Mouse (Mus musculus) hindbrain, embryonic 11.5 days (tissue): ENCODE results near the gene Mast1. TPM values are rescaled to one million over a fixed set of nuclear protein-coding genes. Genes with fewer than 3 reads are reported as not detected.

Source experiments
- ATAC-seq: fragments of 200-750 bp; cut with Nextera tagmentation; 2 replicates; pipeline ENCODE4 v1.8.0; 2017; ENCODE audit warnings: mild to moderate bottlenecking, moderate TSS enrichment, moderate library complexity; ENCODE audit not compliant: low FRiP score
- DNase-seq: peaks from one replicate; pipeline ENCODE4 v3.0.0-alpha.2; 2015; ENCODE audit warnings: low spot score
- H3K27ac ChIP-seq: fragments of 300-500 bp; sonication (generic); 2 replicates; pipeline ENCODE4 v1.5.1; 2014; ENCODE audit warnings: mild to moderate bottlenecking, low read depth, low read length
- H3K27me3 ChIP-seq: fragments of 300-500 bp; sonication (generic); 2 replicates; pipeline ENCODE4 v1.6.1; 2014; ENCODE audit warnings: mild to moderate bottlenecking, low read length, moderate library complexity, mixed read lengths; ENCODE audit not compliant: control insufficient read depth, insufficient read depth
- H3K36me3 ChIP-seq: fragments of 300-500 bp; sonication (generic); 2 replicates; pipeline ENCODE4 v1.6.1; 2014; ENCODE audit warnings: mild to moderate bottlenecking, low read length, moderate library complexity, mixed read lengths; ENCODE audit not compliant: control insufficient read depth, insufficient read depth
- H3K4me1 ChIP-seq: fragments of 300-500 bp; sonication (generic); replicated peaks from 2 replicates; pipeline ENCODE4 v1.6.1; 2014; ENCODE audit warnings: low read length, mixed read lengths; ENCODE audit not compliant: control insufficient read depth, insufficient read depth
- H3K4me2 ChIP-seq: fragments of 300-500 bp; sonication (generic); replicated peaks from 2 replicates; pipeline ENCODE4 v1.6.1; 2014; ENCODE audit warnings: mild to moderate bottlenecking, low read depth, low read length
- H3K4me3 ChIP-seq: fragments of 300-500 bp; sonication (generic); 2 replicates; pipeline ENCODE4 v1.5.1; 2014; ENCODE audit warnings: low read depth, low read length
- H3K9ac ChIP-seq: fragments of 300-500 bp; sonication (generic); 2 replicates; pipeline ENCODE4 v1.6.1; 2014; ENCODE audit warnings: low read depth, low read length
- H3K9me3 ChIP-seq: fragments of 300-500 bp; sonication (generic); 2 replicates; pipeline ENCODE4 v1.6.1; 2016; ENCODE audit warnings: low read length; ENCODE audit not compliant: control insufficient read depth
- WGBS: fragments of 180-500 bp; shearing (Covaris S2); extraction: QIAGEN DNeasy Blood & Tissue Kit; methylation state at CpG from one replicate; pipeline ENCODE4 v1.1.7; 2014; 5-methylcytosine and 5-hydroxymethylcytosine counted together
- polyA plus RNA-seq: library from polyadenylated mRNA; unstranded; fragments of >200 nt; fragmentation: Nextera tagmentation; extraction: Ambion mirVana; gene quantifications from 2 replicates; pipeline ENCODE4 v1.2.1, GENCODE M21; 2014

The Mast1 gene
- polyA plus RNA-seq, 1 experiment from 2014 or later: 11.4 TPM

GRCm38 (mm10) chr8:84936041-84936961 is 858 bp downstream of the Mast1 start:
- DNase-seq: peak; percentile 28
- Histone ChIP-seq H3K27me3 (peaks cover 36% of the 10 kb centered on the region), H3K4me2 (peak overlapping the region; percentile 90), H3K36me3 (no peaks in the 10 kb centered on the region), H3K9me3 (no peaks in the 10 kb centered on the region), H3K27ac (peak overlapping the region; percentile 87), H3K4me3 (peak overlapping the region; percentile 63), H3K9ac (peak overlapping the region; percentile 79), H3K4me1 (peaks cover 14% of the 10 kb centered on the region)
- ATAC-seq: peak; percentile 46; the same call in 1 of the 2 replicates
- 21% methylated on average over 21 of the region's 23 CpGs for WGBS

- H3K4me2 ChIP-seq: peak overlapping the region; percentile 90
- no peak overlapping the region; the same call in none of the 2 replicates for H3K9ac ChIP-seq
- DNase-seq (peak; percentile 50), ATAC-seq (peak; percentile 7)
- peaks cover 14% of the 10 kb centered on the region for H3K4me1 ChIP-seq
- 4% methylated on average over 14 of the region's 14 CpGs for WGBS
- peak overlapping the region; percentile 63 for H3K4me3 ChIP-seq
- H3K36me3 ChIP-seq: no peaks in the 10 kb centered on the region
- 0 out of 2 replicates have a peak overlapping the region, but pooled peaks have one; percentile 20 for H3K27ac ChIP-seq
- H3K9me3 ChIP-seq: no peaks in the 10 kb centered on the region
- peaks cover 37% of the 10 kb centered on the region for H3K27me3 ChIP-seq
These were observed 1.7 kb downstream of the Mast1 start for GRCm38 (mm10) chr8:84935489-84935888.

GRCm38 (mm10) chr8:84934860-84935259 is 2.3 kb downstream of the Mast1 start:
- Histone ChIP-seq H3K4me1 (peaks cover 14% of the 10 kb centered on the region), H3K4me2 (peak overlapping the region; percentile 90), H3K36me3 (no peaks in the 10 kb centered on the region), H3K4me3 (peak overlapping the region; percentile 63; the same call in 1 of the 2 replicates), H3K27me3 (peaks cover 43% of the 10 kb centered on the region), H3K27ac (no peak overlapping the region), H3K9me3 (no peaks in the 10 kb centered on the region), H3K9ac (no peak overlapping the region; the same call in 1 of the 2 replicates)
- ATAC-seq: peak; percentile 74
- 1% methylated on average over 15 of the region's 15 CpGs for WGBS
- peak; percentile 89 for DNase-seq

- Histone ChIP-seq H3K9ac (no peak overlapping the region), H3K4me3 (no peak overlapping the region), H3K27ac (no peak overlapping the region), H3K4me1 (peaks cover 14% of the 10 kb centered on the region), H3K9me3 (no peaks in the 10 kb centered on the region), H3K36me3 (no peaks in the 10 kb centered on the region), H3K4me2 (no peak overlapping the region), H3K27me3 (peaks cover 48% of the 10 kb centered on the region)
- WGBS: 81% methylated on average over 16 of the region's 16 CpGs
- ATAC-seq (no peak), DNase-seq (no peak)
These were observed 3.2 kb downstream of the Mast1 start for GRCm38 (mm10) chr8:84933767-84934559.

GRCm38 (mm10) chr8:84930582-84930981 is 6.6 kb downstream of the Mast1 start:
- peaks cover 9% of the 10 kb centered on the region for H3K4me1 ChIP-seq
- H3K4me3 ChIP-seq: no peak overlapping the region
- no peak overlapping the region for H3K4me2 ChIP-seq
- H3K27me3 ChIP-seq: peaks cover 32% of the 10 kb centered on the region
- no peaks in the 10 kb centered on the region for H3K9me3 ChIP-seq
- H3K36me3 ChIP-seq: no peaks in the 10 kb centered on the region
- WGBS: 83% methylated on average over 13 of the region's 13 CpGs
- no peak overlapping the region for H3K9ac ChIP-seq
- no peak overlapping the region for H3K27ac ChIP-seq
- ATAC-seq (no peak), DNase-seq (no peak)

GRCm38 (mm10) chr8:84928456-84929306 is 8.5 kb downstream of the Mast1 start:
- Histone ChIP-seq H3K27me3 (peaks cover 21% of the 10 kb centered on the region), H3K27ac (no peak overlapping the region), H3K9ac (no peak overlapping the region), H3K4me3 (peak overlapping the region; percentile 26), H3K4me1 (no peaks in the 10 kb centered on the region), H3K4me2 (peak overlapping the region; percentile 53), H3K36me3 (no peaks in the 10 kb centered on the region), H3K9me3 (no peaks in the 10 kb centered on the region)
- ATAC-seq (peak; percentile 86), DNase-seq (peak; percentile 89)
- 2% methylated on average over 45 of the region's 52 CpGs for WGBS

- Histone ChIP-seq H3K36me3 (no peaks in the 10 kb centered on the region), H3K27ac (no peak overlapping the region), H3K4me1 (no peaks in the 10 kb centered on the region), H3K9me3 (no peaks in the 10 kb centered on the region), H3K9ac (no peak overlapping the region), H3K4me2 (no peak overlapping the region), H3K27me3 (peaks cover 21% of the 10 kb centered on the region), H3K4me3 (no peak overlapping the region)
- no peak for DNase-seq
- no peak for ATAC-seq
- WGBS: 93% methylated on average over 1 of the region's 1 CpGs
These were observed 9.6 kb downstream of the Mast1 start for GRCm38 (mm10) chr8:84927513-84927912.

- peaks cover 15% of the 10 kb centered on the region for H3K27me3 ChIP-seq
- no peaks in the 10 kb centered on the region for H3K9me3 ChIP-seq
- H3K4me3 ChIP-seq: no peak overlapping the region
- DNase-seq (no peak), ATAC-seq (no peak)
- 73% methylated on average over 7 of the region's 7 CpGs for WGBS
- H3K4me2 ChIP-seq: no peak overlapping the region
- H3K36me3 ChIP-seq: no peaks in the 10 kb centered on the region
- H3K27ac ChIP-seq: no peak overlapping the region
- no peaks in the 10 kb centered on the region for H3K4me1 ChIP-seq
- no peak overlapping the region for H3K9ac ChIP-seq
These were observed 11.6 kb downstream of the Mast1 start for GRCm38 (mm10) chr8:84925557-84925956.
